Mouse (Mus musculus): ENCODE measurements around the gene H2-K1. TPM values are rescaled to one million over a fixed set of nuclear protein-coding genes. Genes with fewer than 3 reads are reported as not detected.

Gene H2-K1
- total RNA-seq (2021): 10 to 100 TPM; 33.9 to 35.4 TPM

GRCm38 (mm10) chr17:34000150-34000537 lies at the start of gene H2-K1:
H2-K1 (minus strand) TSS chr17:34000347.
- peak; percentile 89 for DNase-seq

GRCm38 (mm10) chr17:34047404-34048050 lies 47.4 kb upstream of the H2-K1 start:
- no peak for DNase-seq

- DNase-seq: no peak
Observed at GRCm38 (mm10) chr17:34045941-34046340, 45.8 kb upstream of the H2-K1 start.

- DNase-seq: peak; percentile 69
Observed at GRCm38 (mm10) chr17:34039562-34040450, 39.7 kb upstream of the H2-K1 start.

- DNase-seq: no peak
Observed at GRCm38 (mm10) chr17:34038878-34039561, 38.9 kb upstream of the H2-K1 start, which contains the start of gene Col11a2. Col11a2 (plus strand) TSS chr17:34039437.

- no peak for DNase-seq
Observed at GRCm38 (mm10) chr17:34038440-34038839, 38.3 kb upstream of the H2-K1 start.

- no peak for DNase-seq
Observed at GRCm38 (mm10) chr17:34037241-34037640, 37.1 kb upstream of the H2-K1 start.

- no peak for DNase-seq
Observed at GRCm38 (mm10) chr17:34036647-34037046, 36.5 kb upstream of the H2-K1 start.

- no peak for DNase-seq
Observed at GRCm38 (mm10) chr17:34035517-34035916, 35.4 kb upstream of the H2-K1 start.

GRCm38 (mm10) chr17:34034064-34034463 lies 33.9 kb upstream of the H2-K1 start:
- DNase-seq: peak; percentile 79

- DNase-seq: no peak
Observed at GRCm38 (mm10) chr17:34033441-34033840, 33.3 kb upstream of the H2-K1 start.

- no peak for DNase-seq
Observed at GRCm38 (mm10) chr17:34032806-34033205, 32.7 kb upstream of the H2-K1 start.

- no peak for DNase-seq
Observed at GRCm38 (mm10) chr17:34032174-34032632, 32.1 kb upstream of the H2-K1 start.

- peak; percentile 100 for DNase-seq
Observed at GRCm38 (mm10) chr17:34031465-34032173, 31.5 kb upstream of the H2-K1 start, which contains the start of the genes Slc39a7 and Rxrb. Slc39a7 (minus strand) TSS chr17:34031682. Rxrb (plus strand) TSS chr17:34031812.

GRCm38 (mm10) chr17:34030861-34031326 lies 30.7 kb upstream of the H2-K1 start:
- peak; percentile 65 for DNase-seq

- DNase-seq: no peak
Observed at GRCm38 (mm10) chr17:34029890-34030595, 29.9 kb upstream of the H2-K1 start.

GRCm38 (mm10) chr17:34029150-34029889 lies 29.2 kb upstream of the H2-K1 start:
- DNase-seq: no peak

GRCm38 (mm10) chr17:34028501-34029149 lies 28.5 kb upstream of the H2-K1 start:
- DNase-seq: no peak

GRCm38 (mm10) chr17:34027656-34028223 lies 27.6 kb upstream of the H2-K1 start, which contains the start of gene H2-Ke6:
H2-Ke6 (minus strand) TSS chr17:34028060.
- DNase-seq: peak; percentile 94
